Mouse (Mus musculus) frontal cortex, adult 2 months (tissue): Measurements from ENCODE around the gene Gm10959. TPM values are rescaled to one million over a fixed set of nuclear protein-coding genes. Genes with fewer than 3 reads are reported as not detected.
A peak's percentile ranks its signal among the peaks of the same experiment; 100 is the strongest.
"Not testable (repeated sequence)": the region's sequence is repeated elsewhere in the genome, so short reads cannot be mapped to it uniquely, and the experiment has no call there.

Experiments used
- DNase-seq, 2 experiments: peaks; one replicate each; pipeline ENCODE4 v3.0.0; 2022; ENCODE audit warnings: low spot score in 1 of 2; ENCODE audit errors: extremely low spot score in 1 of 2
- polyA plus RNA-seq: library from polyadenylated mRNA; depleted of rRNA; stranded (reverse); fragments of >200 nt; gene quantifications from 2 replicates; pipeline ENCODE4 v1.2.3, GENCODE M21; 2012; rRNA removed

Gm10959 gene
- not detected in 2 replicates for polyA plus RNA-seq

- DNase-seq, result no peak
Measured at GRCm38 (mm10) chr3:122919260-122919659, at the start of gene Gm10959. Gene Gm10959 (minus strand): TSS chr3:122919360.

GRCm38 (mm10) chr3:122968391-122968790 is 49.2 kb upstream of the Gm10959 start:
- DNase-seq, result no peak

- no peak for DNase-seq
Measured at GRCm38 (mm10) chr3:122964301-122964700, 45.1 kb upstream of the Gm10959 start.

- no peak for DNase-seq
Measured at GRCm38 (mm10) chr3:122950129-122950528, 31.0 kb upstream of the Gm10959 start.

- DNase-seq, result no peak
Measured at GRCm38 (mm10) chr3:122943387-122943890, 24.3 kb upstream of the Gm10959 start.

- peak in 1 of 2 experiments; percentile 69 for DNase-seq
Measured at GRCm38 (mm10) chr3:122939215-122939614, 20.1 kb upstream of the Gm10959 start.

- not testable (repeated sequence) for DNase-seq
Measured at GRCm38 (mm10) chr3:122937176-122937575, 18.0 kb upstream of the Gm10959 start.

- DNase-seq, result no peak
Measured at GRCm38 (mm10) chr3:122932466-122932865, 13.3 kb upstream of the Gm10959 start.

- DNase-seq, result peak; percentile 49 to 77
Measured at GRCm38 (mm10) chr3:122929723-122930122, 10.6 kb upstream of the Gm10959 start.

- DNase-seq, result peak; percentile 90 to 97
Measured at GRCm38 (mm10) chr3:122924009-122924914, 5.1 kb upstream of the Gm10959 start, which contains the start of gene 1810037I17Rik. Gene 1810037I17Rik (plus strand): TSS chr3:122924203.

- DNase-seq, result no peak
Measured at GRCm38 (mm10) chr3:122923147-122923546, 4.0 kb upstream of the Gm10959 start.

- DNase-seq, result no peak
Measured at GRCm38 (mm10) chr3:122921676-122922527, 2.7 kb upstream of the Gm10959 start.

GRCm38 (mm10) chr3:122920572-122921435 is 1.6 kb upstream of the Gm10959 start:
- no peak for DNase-seq

- no peak for DNase-seq
Measured at GRCm38 (mm10) chr3:122918672-122919071, 488 bp downstream of the Gm10959 start.

- DNase-seq, result no peak
Measured at GRCm38 (mm10) chr3:122916191-122916680, 2.9 kb downstream of the Gm10959 start.

GRCm38 (mm10) chr3:122915493-122915892 is 3.7 kb downstream of the Gm10959 start:
- DNase-seq, result no peak

- DNase-seq, result no peak
Measured at GRCm38 (mm10) chr3:122907841-122908240, 11.3 kb downstream of the Gm10959 start.

- peak in 1 of 2 experiments; percentile 74 for DNase-seq
Measured at GRCm38 (mm10) chr3:122903746-122904433, 15.3 kb downstream of the Gm10959 start.

- no peak for DNase-seq
Measured at GRCm38 (mm10) chr3:122898254-122898653, 20.9 kb downstream of the Gm10959 start.
